Mouse (Mus musculus) midbrain, postnatal 0 days (tissue): Measurements from ENCODE around the gene Kifc3. TPM values are rescaled to one million over a fixed set of nuclear protein-coding genes. Genes with fewer than 3 reads are reported as not detected.
A peak's percentile ranks its signal among the peaks of the same experiment; 100 is the strongest.

Experiments
- ATAC-seq: fragments of 200-750 bp; cut with Nextera tagmentation; 2 replicates; pipeline ENCODE4 v1.8.0; 2017; ENCODE audit warnings: moderate number of reproducible peaks, mild to moderate bottlenecking, moderate TSS enrichment, moderate library complexity; ENCODE audit not compliant: low FRiP score
- DNase-seq: peaks from one replicate; pipeline ENCODE4 v3.0.0-alpha.2; 2015; ENCODE audit warnings: low spot score
- H3K27ac ChIP-seq: fragments of 300-500 bp; sonication (generic); 2 replicates; pipeline ENCODE4 v1.5.1; 2014; ENCODE audit warnings: low read depth, mild to moderate bottlenecking, low read length, mixed read lengths
- H3K27me3 ChIP-seq: fragments of 300-500 bp; sonication (generic); 2 replicates; pipeline ENCODE4 v1.6.1; 2014; ENCODE audit warnings: low read length, control low read depth, mixed read lengths; ENCODE audit not compliant: insufficient read depth
- H3K36me3 ChIP-seq: fragments of 300-500 bp; sonication (generic); 2 replicates; pipeline ENCODE4 v1.6.1; 2014; ENCODE audit warnings: low read length, control low read depth, mixed read lengths; ENCODE audit not compliant: insufficient read depth
- H3K4me1 ChIP-seq: fragments of 300-500 bp; sonication (generic); 2 replicates; pipeline ENCODE4 v1.6.1; 2014; ENCODE audit warnings: mild to moderate bottlenecking, control low read depth, antibody characterized with exemption, low read length, mixed read lengths; ENCODE audit not compliant: insufficient read depth
- H3K4me2 ChIP-seq: fragments of 300-500 bp; sonication (generic); 2 replicates; pipeline ENCODE4 v1.6.1; 2014; ENCODE audit warnings: low read depth, mild to moderate bottlenecking, low read length, mixed read lengths; ENCODE audit not compliant: poor library complexity, severe bottlenecking
- H3K4me3 ChIP-seq: fragments of 300-500 bp; sonication (generic); 2 replicates; pipeline ENCODE4 v1.5.1; 2014; ENCODE audit warnings: low read depth, mild to moderate bottlenecking, low read length, moderate library complexity
- H3K9ac ChIP-seq: fragments of 300-500 bp; sonication (generic); replicated peaks from 2 replicates; pipeline ENCODE4 v1.6.1; 2014; ENCODE audit warnings: mild to moderate bottlenecking, low read length, moderate library complexity, mixed read lengths; ENCODE audit not compliant: poor library complexity, severe bottlenecking
- H3K9me3 ChIP-seq: fragments of 300-500 bp; sonication (generic); 2 replicates; pipeline ENCODE4 v1.6.1; 2016; ENCODE audit warnings: low read length, control low read depth
- CTCF ChIP-seq: IDR thresholded peaks from 2 replicates; pipeline ENCODE4 v1.5.1; 2016; ENCODE audit warnings: antibody characterized with exemption, mild to moderate bottlenecking
- WGBS: fragments of 180-500 bp; shearing (Covaris S2); extraction: QIAGEN DNeasy Blood & Tissue Kit; methylation state at CpG from one replicate; pipeline ENCODE4 v1.1.7; 2014; 5-methylcytosine and 5-hydroxymethylcytosine counted together
- polyA plus RNA-seq: library from polyadenylated mRNA; unstranded; fragments of >200 nt; fragmentation: Nextera tagmentation; extraction: Ambion mirVana; gene quantifications from 2 replicates; pipeline ENCODE4 v1.2.1, GENCODE M21; 2015
- total RNA-seq: library from RNA; depleted of rRNA; stranded (reverse); fragments of >200 nt; gene quantifications from 2 replicates; pipeline ENCODE4 v1.2.3, GENCODE M21; 2014; rRNA removed

Gene Kifc3
- 57.0 and 60.6 TPM in 2 replicates for total RNA-seq
- polyA plus RNA-seq: 37.3 and 38.9 TPM in 2 replicates

- H3K36me3 ChIP-seq: no peaks in the 10 kb centered on the region
- no peak for ATAC-seq
- no peaks in the 10 kb centered on the region for H3K27me3 ChIP-seq
- H3K9ac ChIP-seq: no peak within 1 kb of the TSS
- H3K27ac ChIP-seq: no peak within 1 kb of the TSS
- 72% methylated on average over 14 of the region's 14 CpGs for WGBS
- H3K4me1 ChIP-seq: no peaks in the 10 kb centered on the region
- H3K4me3 ChIP-seq: no peak within 1 kb of the TSS
- no peaks in the 10 kb centered on the region for H3K9me3 ChIP-seq
- no peak within 1 kb of the TSS for H3K4me2 ChIP-seq
- TF ChIP-seq CTCF: no peak
- DNase-seq: no peak
Observed at GRCm38 (mm10) chr8:95202649-95203275, at the start of gene Kifc3. Gene Kifc3 (minus strand): TSS chr8:95202812.

- no peaks in the 10 kb centered on the region for H3K4me1 ChIP-seq
- H3K4me2 ChIP-seq: no peak overlapping the region
- no peaks in the 10 kb centered on the region for H3K9me3 ChIP-seq
- ATAC-seq (no peak), DNase-seq (no peak)
- H3K27me3 ChIP-seq: no peaks in the 10 kb centered on the region
- no peak overlapping the region for H3K27ac ChIP-seq
- no peak overlapping the region for H3K9ac ChIP-seq
- 69% methylated on average over 9 of the region's 9 CpGs for WGBS
- no peak overlapping the region for H3K4me3 ChIP-seq
- H3K36me3 ChIP-seq: no peaks in the 10 kb centered on the region
- no peak for TF ChIP-seq CTCF
Observed at GRCm38 (mm10) chr8:95252056-95252455, 49.4 kb upstream of the Kifc3 start.

- H3K36me3 ChIP-seq: no peaks in the 10 kb centered on the region
- no peaks in the 10 kb centered on the region for H3K27me3 ChIP-seq
- TF ChIP-seq CTCF: peak; percentile 50
- 60% methylated on average over 4 of the region's 4 CpGs for WGBS
- H3K9ac ChIP-seq: no peak overlapping the region
- ATAC-seq (no peak), DNase-seq (no peak)
- H3K4me2 ChIP-seq: no peak overlapping the region
- no peak overlapping the region for H3K4me3 ChIP-seq
- H3K27ac ChIP-seq: no peak overlapping the region
- H3K4me1 ChIP-seq: no peaks in the 10 kb centered on the region
- no peaks in the 10 kb centered on the region for H3K9me3 ChIP-seq
Observed at GRCm38 (mm10) chr8:95249847-95250246, 47.2 kb upstream of the Kifc3 start.

- Histone ChIP-seq H3K4me1 (peaks cover 7% of the 10 kb centered on the region; the same call in 1 of the 2 replicates), H3K4me2 (no peak overlapping the region), H3K27me3 (no peaks in the 10 kb centered on the region), H3K4me3 (no peak overlapping the region), H3K27ac (no peak overlapping the region), H3K36me3 (no peaks in the 10 kb centered on the region), H3K9me3 (no peaks in the 10 kb centered on the region), H3K9ac (no peak overlapping the region)
- no peak for TF ChIP-seq CTCF
- no peak for DNase-seq
- 81% methylated on average over 5 of the region's 5 CpGs for WGBS
- no peak for ATAC-seq
Observed at GRCm38 (mm10) chr8:95247277-95247676, 44.7 kb upstream of the Kifc3 start.

GRCm38 (mm10) chr8:95245180-95245579, 42.6 kb upstream of the Kifc3 start:
- 46% methylated on average over 5 of the region's 5 CpGs for WGBS
- TF ChIP-seq CTCF: no peak
- H3K9me3 ChIP-seq: no peaks in the 10 kb centered on the region
- no peak overlapping the region for H3K4me3 ChIP-seq
- DNase-seq: peak; percentile 77
- H3K4me2 ChIP-seq: no peak overlapping the region
- H3K27ac ChIP-seq: peak overlapping the region; percentile 19; the same call in 1 of the 2 replicates
- H3K27me3 ChIP-seq: no peaks in the 10 kb centered on the region
- no peak overlapping the region; the same call in 1 of the 2 replicates for H3K9ac ChIP-seq
- ATAC-seq: no peak
- no peaks in the 10 kb centered on the region for H3K36me3 ChIP-seq
- peaks cover 7% of the 10 kb centered on the region; the same call in 1 of the 2 replicates for H3K4me1 ChIP-seq

GRCm38 (mm10) chr8:95243853-95244252, 41.2 kb upstream of the Kifc3 start:
- WGBS: 58% methylated on average over 4 of the region's 4 CpGs
- Histone ChIP-seq H3K4me3 (no peak overlapping the region), H3K36me3 (no peaks in the 10 kb centered on the region), H3K4me2 (no peak overlapping the region), H3K4me1 (peaks cover 7% of the 10 kb centered on the region; the same call in 1 of the 2 replicates), H3K9ac (no peak overlapping the region), H3K9me3 (no peaks in the 10 kb centered on the region), H3K27me3 (no peaks in the 10 kb centered on the region), H3K27ac (peak overlapping the region; percentile 85)
- DNase-seq: no peak
- no peak for ATAC-seq
- no peak for TF ChIP-seq CTCF
